Mouse (Mus musculus): ENCODE data around the gene Dmac2.
"Not testable (repeated sequence)": the region's sequence is repeated elsewhere in the genome, so short reads cannot be mapped to it uniquely, and the experiment has no call there.

Gene Dmac2

GRCm38 (mm10) chr7:25618865-25619721, at the start of gene Dmac2:
Gene Dmac2, plus strand, starts transcription at chr7:25619414.
- peak; percentile 70 for DNase-seq (ENCODE audit: low spot score)

DNA sequence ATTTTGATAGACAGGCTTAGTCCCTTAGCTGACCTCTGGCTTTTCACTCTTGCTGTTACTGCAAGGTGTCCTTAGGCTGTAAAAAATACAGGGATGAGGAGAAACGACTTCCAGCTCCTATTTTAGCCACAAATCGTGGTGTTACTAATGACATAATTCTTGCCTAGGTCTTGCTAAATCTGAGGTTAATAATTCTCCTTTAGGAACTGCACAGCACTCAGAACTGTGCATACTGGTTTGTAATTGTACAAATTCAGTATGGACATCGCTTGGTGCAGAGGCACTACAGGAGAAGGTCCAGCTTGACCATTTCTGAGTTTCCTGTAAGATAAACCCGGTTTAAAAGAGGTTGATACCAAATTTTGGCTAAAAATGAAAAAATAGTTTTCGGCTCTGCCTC, 45.4 kb upstream of the Dmac2 start:
- DNase-seq (ENCODE audit: low spot score), result not testable (repeated sequence)

GRCm38 (mm10) chr7:25575105-25575504, 44.1 kb upstream of the Dmac2 start:
- DNase-seq (ENCODE audit: low spot score), result no peak

DNA sequence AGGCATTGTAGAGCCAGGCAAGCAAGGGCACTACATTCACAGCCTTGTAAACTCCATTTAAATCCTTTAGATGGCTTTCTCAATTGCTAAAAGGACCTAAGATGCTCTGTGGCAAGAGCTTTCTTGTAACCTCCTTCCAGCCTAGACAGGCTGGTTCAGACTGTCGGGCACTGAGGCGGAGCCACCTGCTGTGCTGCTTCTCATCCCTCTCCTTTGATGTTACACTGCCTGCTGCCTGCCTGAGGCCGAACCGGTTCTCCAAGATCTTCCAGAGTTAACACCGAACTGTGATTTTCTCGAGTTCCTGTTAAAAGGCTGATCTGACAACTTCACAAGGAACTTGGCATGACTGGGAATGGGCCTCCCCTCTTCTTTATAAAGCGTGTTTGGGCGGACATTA, 43.3 kb upstream of the Dmac2 start:
- no peak for DNase-seq (ENCODE audit: low spot score)

DNA sequence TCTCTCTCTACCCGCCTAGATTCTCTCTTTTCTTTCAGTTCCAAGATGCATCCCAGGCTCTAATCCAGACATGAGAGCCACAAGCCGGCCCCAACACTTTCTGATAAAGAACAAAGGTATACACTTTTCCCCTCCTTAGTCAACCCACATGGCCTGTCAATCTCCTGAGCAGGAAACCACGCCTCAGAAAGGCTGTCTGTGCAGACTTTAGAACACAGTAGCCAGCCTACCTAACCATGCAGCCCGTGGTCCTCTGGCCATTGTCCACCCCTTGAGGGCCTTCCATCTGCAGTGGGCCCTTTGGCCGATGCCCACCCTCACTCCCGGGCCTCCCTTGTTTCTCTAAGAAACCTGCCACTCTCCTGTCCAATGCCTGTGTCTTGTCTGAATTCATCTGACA, 42.9 kb upstream of the Dmac2 start:
- DNase-seq (ENCODE audit: low spot score), result not testable (repeated sequence)

DNA sequence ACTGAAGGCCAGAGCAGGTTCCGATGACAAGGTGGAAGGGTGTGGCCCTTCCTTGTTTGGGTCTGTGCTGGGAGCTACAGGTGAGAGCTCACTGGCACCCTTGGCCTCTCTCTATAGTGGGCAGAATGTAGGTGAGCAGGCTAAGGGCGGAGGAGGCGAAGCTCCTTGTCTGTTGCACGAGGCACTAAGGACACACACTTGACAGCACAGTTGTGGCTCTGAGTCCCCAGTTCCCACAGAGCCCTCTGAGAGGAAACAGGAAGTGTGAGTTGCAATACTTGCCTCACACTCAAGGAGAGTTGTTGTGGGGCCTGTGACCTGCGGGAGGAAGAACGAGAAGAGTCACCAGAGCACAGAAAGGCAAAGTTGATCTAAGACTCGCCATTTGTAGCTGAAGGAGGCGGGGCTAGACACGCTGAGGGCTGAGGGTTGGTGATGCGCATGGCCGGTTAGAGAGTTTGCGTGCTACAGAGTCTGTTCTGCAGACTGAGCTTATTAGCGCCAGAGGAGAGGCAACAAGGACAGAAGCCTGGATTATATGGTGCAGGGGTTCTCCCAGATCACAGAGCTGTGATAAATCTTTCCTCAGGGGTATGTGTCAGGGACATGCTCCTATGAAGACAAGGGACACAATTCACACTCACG, 42.3 kb upstream of the Dmac2 start:
- DNase-seq (ENCODE audit: low spot score), result not testable (repeated sequence)

DNA sequence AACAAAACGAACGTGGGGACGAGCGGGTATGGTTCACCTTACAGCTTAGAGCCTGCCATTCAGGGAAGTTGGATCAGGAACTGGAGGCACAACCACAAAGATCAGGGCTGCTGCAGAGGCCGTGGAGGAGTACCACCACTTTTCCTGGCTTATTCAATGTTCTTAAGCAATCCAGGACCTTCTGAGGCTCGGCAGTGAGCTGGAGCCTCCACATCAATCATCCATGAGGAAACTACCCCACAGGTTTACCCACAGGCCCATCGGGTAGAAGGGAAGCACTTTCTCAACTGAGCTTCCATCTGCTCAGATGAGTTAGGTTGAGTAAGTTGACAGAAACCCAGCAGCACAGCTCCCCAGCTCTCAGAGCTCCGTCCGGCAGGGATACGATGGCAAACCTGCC, 39.8 kb upstream of the Dmac2 start:
- DNase-seq (ENCODE audit: low spot score), result no peak

DNA sequence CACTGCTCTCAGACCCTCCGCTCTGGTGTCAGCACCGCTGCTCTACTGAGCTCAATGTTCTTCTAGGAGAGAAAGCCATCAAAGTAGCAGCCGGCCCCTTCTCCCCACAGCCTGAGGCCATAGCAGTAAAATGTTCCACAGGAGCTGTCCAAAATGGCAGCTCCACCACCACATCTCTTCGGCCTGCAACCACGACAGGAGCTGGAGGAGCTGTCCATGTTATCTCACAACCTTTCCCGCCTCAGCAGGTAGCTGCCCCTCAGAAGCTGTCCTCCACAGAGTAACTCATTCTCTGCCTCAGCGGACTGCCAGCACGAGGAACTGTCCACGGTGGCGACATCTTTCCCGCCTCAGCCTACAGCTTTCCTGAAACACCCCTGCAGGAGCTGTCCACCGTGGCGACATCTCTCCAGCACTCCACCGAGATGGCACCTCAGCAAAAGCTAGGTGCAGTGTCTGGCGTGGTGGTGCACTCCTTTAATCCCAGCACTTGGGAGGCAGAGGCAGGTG, 36.9 kb upstream of the Dmac2 start:
- DNase-seq (ENCODE audit: low spot score), result no peak

- DNase-seq (ENCODE audit: low spot score), result no peak
Observed at GRCm38 (mm10) chr7:25584651-25585050, 34.6 kb upstream of the Dmac2 start.

DNA sequence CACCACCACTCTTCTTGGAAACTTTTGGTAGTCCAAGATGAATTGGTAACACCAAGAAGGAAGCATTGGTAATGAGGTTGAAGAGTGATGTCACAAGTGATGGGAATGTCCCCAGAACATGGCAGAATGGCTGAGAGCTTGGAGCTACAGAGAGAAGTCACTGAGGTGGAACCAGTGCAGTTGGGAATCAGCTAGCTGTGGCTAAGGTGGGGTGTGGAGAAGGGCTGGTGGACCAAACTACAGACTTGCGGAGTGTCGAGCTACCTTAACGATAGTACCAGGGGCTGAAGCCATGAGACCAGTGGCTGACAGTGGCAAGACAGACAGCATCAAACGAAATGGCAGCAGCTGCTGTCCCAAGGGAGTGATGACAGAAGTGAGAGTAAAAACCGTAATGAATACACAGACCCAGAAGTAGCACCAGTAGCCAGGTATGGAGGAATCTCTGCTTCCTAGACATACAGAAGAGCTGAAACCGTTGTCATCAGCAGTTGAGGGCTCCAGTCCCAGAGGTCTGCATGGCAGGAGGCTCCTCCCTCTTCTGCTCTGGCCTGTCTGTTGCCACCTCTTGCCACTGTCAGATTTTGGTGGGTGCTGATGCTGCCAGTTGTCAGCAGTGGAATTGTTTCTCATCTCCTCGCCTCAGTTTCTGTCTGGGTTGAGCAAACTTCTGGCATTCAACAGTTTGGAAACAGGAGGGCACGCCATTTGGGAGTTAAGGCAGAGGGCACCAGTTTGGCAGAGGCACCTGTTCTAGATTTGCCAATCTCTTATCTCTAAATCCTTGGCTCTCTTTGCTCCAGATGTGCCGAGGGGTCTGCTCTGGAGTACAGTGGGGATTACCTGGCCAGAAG, 33.6 kb upstream of the Dmac2 start:
- no peak for DNase-seq (ENCODE audit: low spot score)

GRCm38 (mm10) chr7:25591226-25591625, 28.0 kb upstream of the Dmac2 start:
- DNase-seq (ENCODE audit: low spot score), result no peak

- DNase-seq (ENCODE audit: low spot score), result no peak
Observed at GRCm38 (mm10) chr7:25593859-25594258, 25.4 kb upstream of the Dmac2 start.

GRCm38 (mm10) chr7:25599663-25600062, 19.6 kb upstream of the Dmac2 start:
- peak; percentile 77 for DNase-seq (ENCODE audit: low spot score)

- DNase-seq (ENCODE audit: low spot score), result no peak
Observed at GRCm38 (mm10) chr7:25600666-25601065, 18.5 kb upstream of the Dmac2 start.

DNA sequence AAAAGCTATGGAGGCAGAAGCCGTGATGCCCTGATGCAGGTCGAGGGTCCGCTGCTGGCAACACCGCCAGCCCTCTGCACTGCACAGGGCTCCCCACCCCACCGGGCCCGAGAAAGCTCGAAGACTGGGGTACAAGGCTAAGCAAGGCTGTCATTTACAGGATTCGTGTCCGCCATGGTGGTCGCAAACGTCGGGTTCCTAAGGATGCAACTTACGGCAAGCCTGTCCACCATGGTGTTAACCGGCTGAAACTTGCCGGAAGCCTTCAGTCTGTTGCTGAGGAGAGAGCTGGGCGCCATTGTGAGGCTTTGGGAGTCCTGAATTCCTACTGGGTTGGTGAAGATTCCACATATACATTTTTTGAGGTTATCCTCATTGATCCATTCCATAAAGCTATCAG, 17.9 kb upstream of the Dmac2 start:
- DNase-seq (ENCODE audit: low spot score), result no peak

- no peak for DNase-seq (ENCODE audit: low spot score)
Observed at GRCm38 (mm10) chr7:25606625-25607063, 12.6 kb upstream of the Dmac2 start.

- no peak for DNase-seq (ENCODE audit: low spot score)
Observed at GRCm38 (mm10) chr7:25607196-25607595, 12.0 kb upstream of the Dmac2 start.

GRCm38 (mm10) chr7:25610056-25610455, 9.2 kb upstream of the Dmac2 start:
- DNase-seq (ENCODE audit: low spot score), result no peak

DNA sequence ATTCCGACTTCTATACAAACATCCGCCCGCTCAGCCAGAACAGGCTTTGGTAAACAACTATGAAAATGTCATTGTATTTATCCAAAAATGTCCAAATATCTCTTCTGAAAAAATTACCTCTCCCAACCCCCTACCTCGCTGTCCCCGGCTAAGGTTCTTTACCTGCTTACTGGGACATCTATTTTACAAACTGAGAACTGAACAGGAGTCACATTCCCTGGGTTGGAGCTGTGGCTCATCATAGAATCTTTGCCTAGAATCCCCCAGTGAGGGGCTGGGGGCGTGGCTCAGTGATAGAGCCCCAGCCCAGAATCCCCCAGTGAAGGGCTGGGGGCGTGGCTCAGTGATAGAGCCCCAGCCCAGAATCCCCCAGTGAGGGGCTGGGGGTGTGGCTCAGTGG, 7.7 kb upstream of the Dmac2 start:
- no peak for DNase-seq (ENCODE audit: low spot score)

DNA sequence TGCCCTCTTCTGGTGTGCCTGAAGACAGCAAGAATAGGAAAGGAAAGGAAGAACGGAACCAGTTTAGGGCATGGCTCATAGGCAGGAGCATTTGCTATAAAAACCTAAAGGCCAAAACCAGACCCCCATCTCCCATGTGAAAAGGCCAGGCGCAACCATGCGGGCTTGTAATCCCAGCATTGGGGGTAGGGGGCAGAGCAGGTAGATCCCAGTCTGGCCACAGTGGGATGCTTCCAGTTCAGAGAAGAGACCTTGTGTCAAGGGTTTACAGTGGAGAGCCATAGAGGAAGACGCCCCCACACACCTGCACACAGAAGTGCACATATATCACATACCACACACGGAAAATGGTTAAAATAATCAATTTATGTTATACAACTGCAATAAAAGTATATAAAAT, 5.1 kb upstream of the Dmac2 start:
- no peak for DNase-seq (ENCODE audit: low spot score)

GRCm38 (mm10) chr7:25614831-25615705, 4.1 kb upstream of the Dmac2 start:
- no peak for DNase-seq (ENCODE audit: low spot score)

DNA sequence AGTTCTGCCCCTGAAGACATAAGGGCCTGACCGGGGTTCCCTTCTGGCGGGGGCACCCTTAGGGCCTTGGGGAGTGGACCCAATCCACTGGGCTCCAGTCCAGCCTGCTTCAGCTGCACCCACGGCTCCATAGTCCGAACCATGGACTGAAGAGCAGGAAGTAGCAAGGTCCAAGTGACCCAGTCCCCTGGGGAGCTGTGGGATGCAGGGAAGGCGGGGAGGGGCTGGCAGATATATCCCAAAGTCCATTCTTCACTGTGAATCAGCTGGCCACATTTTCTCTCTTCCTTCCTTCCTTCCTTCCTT, 3.6 kb upstream of the Dmac2 start, which contains the start of gene Erich4:
Erich4 (minus strand) TSS at position 187 of the 306 bp plus-strand sequence.
- DNase-seq (ENCODE audit: low spot score), result no peak
